Mouse (Mus musculus): ENCODE data around the gene Kdm5b. TPM values are rescaled to one million over a fixed set of nuclear protein-coding genes. Genes with fewer than 3 reads are reported as not detected.

Gene Kdm5b
- polyA plus RNA-seq, 1 experiment from 2014 or later = 29.5 TPM

- ATAC-seq (ENCODE audit: low FRiP score, low TSS enrichment) = no peak
- TF ChIP-seq EP300 (optimal IDR thresholded peaks at IDR 0.05) = no peak
- no peak for TF ChIP-seq CTCF (IDR thresholded peaks at IDR 0.05; ENCODE audit: low read depth)
- Histone ChIP-seq H3K9ac (ENCODE audit: low read length) (no peak overlapping the region), H3K4me3 (ENCODE audit: low read depth, low read length) (no peak overlapping the region), H3K27me3 (ENCODE audit: control insufficient read depth, insufficient read depth, low read length) (no peaks in the 10 kb centered on the region), H3K4me2 (replicated peaks; ENCODE audit: low read depth) (no peak overlapping the region), H3K36me3 (ENCODE audit: control insufficient read depth, insufficient read depth, low read length) (no peaks in the 10 kb centered on the region), H3K27ac (replicated peaks) (no peak overlapping the region), H3K9me3 (ENCODE audit: control insufficient read depth, low read length) (no peaks in the 10 kb centered on the region), H3K4me1 (replicated peaks; ENCODE audit: control insufficient read depth, insufficient read depth) (peaks cover 2% of the 10 kb centered on the region; the same call in 1 of the 2 replicates)
- whole genome bisulfite sequencing = 53% methylated on average over 3 of the region's 3 CpGs
- DNase-seq (ENCODE audit: low spot score) = no peak
These were observed 7.6 kb upstream of the Kdm5b start for GRCm38 (mm10) chr1:134552396-134552795.

- ATAC-seq (ENCODE audit: low FRiP score, low TSS enrichment) (peak; percentile 58), DNase-seq (ENCODE audit: low spot score) (peak; percentile 71)
- peaks cover 2% of the 10 kb centered on the region; the same call in 1 of the 2 replicates for H3K4me1 ChIP-seq (replicated peaks; ENCODE audit: control insufficient read depth, insufficient read depth)
- peak; percentile 91 for TF ChIP-seq EP300 (optimal IDR thresholded peaks at IDR 0.05)
- TF ChIP-seq CTCF (IDR thresholded peaks at IDR 0.05; ENCODE audit: low read depth) = no peak
- WGBS = 16% methylated on average over 13 of the region's 13 CpGs
- no peak overlapping the region for H3K4me3 ChIP-seq (ENCODE audit: low read depth, low read length)
- no peaks in the 10 kb centered on the region for H3K36me3 ChIP-seq (ENCODE audit: control insufficient read depth, insufficient read depth, low read length)
- H3K9me3 ChIP-seq (ENCODE audit: control insufficient read depth, low read length) = no peaks in the 10 kb centered on the region
- H3K9ac ChIP-seq (ENCODE audit: low read length) = 0 out of 2 replicates have a peak overlapping the region, but pooled peaks have one; percentile 5
- peak overlapping the region; percentile 89 for H3K4me2 ChIP-seq (replicated peaks; ENCODE audit: low read depth)
- H3K27ac ChIP-seq (replicated peaks) = peak overlapping the region; percentile 95
- H3K27me3 ChIP-seq (ENCODE audit: control insufficient read depth, insufficient read depth, low read length) = no peaks in the 10 kb centered on the region
These were observed 4.6 kb upstream of the Kdm5b start for GRCm38 (mm10) chr1:134555240-134555870.

GRCm38 (mm10) chr1:134555871-134556670, 3.9 kb upstream of the Kdm5b start:
- H3K36me3 ChIP-seq (ENCODE audit: control insufficient read depth, insufficient read depth, low read length) = no peaks in the 10 kb centered on the region
- peak overlapping the region; percentile 82 for H3K9ac ChIP-seq (ENCODE audit: low read length)
- peak overlapping the region; percentile 68 for H3K4me3 ChIP-seq (ENCODE audit: low read depth, low read length)
- WGBS = 1% methylated on average over 44 of the region's 46 CpGs
- TF ChIP-seq EP300 (optimal IDR thresholded peaks at IDR 0.05) (no peak), CTCF (IDR thresholded peaks at IDR 0.05; ENCODE audit: low read depth) (peak; percentile 34)
- no peaks in the 10 kb centered on the region for H3K9me3 ChIP-seq (ENCODE audit: control insufficient read depth, low read length)
- H3K27me3 ChIP-seq (ENCODE audit: control insufficient read depth, insufficient read depth, low read length) = no peaks in the 10 kb centered on the region
- H3K4me1 ChIP-seq (replicated peaks; ENCODE audit: control insufficient read depth, insufficient read depth) = peaks cover 2% of the 10 kb centered on the region; the same call in 1 of the 2 replicates
- ATAC-seq (ENCODE audit: low FRiP score, low TSS enrichment) (peak; percentile 12; the same call in 1 of the 2 replicates), DNase-seq (ENCODE audit: low spot score) (peak; percentile 69)
- H3K4me2 ChIP-seq (replicated peaks; ENCODE audit: low read depth) = peak overlapping the region; percentile 89
- H3K27ac ChIP-seq (replicated peaks) = peak overlapping the region; percentile 95

GRCm38 (mm10) chr1:134556671-134557218, 3.2 kb upstream of the Kdm5b start:
- peak overlapping the region; percentile 89 for H3K4me2 ChIP-seq (replicated peaks; ENCODE audit: low read depth)
- peak; percentile 94 for ATAC-seq (ENCODE audit: low FRiP score, low TSS enrichment)
- under 1% methylated on average over 33 of the region's 35 CpGs for WGBS
- no peaks in the 10 kb centered on the region for H3K9me3 ChIP-seq (ENCODE audit: control insufficient read depth, low read length)
- H3K27ac ChIP-seq (replicated peaks) = peak overlapping the region; percentile 95
- H3K27me3 ChIP-seq (ENCODE audit: control insufficient read depth, insufficient read depth, low read length) = no peaks in the 10 kb centered on the region
- H3K4me1 ChIP-seq (replicated peaks; ENCODE audit: control insufficient read depth, insufficient read depth) = peaks cover 2% of the 10 kb centered on the region; the same call in 1 of the 2 replicates
- TF ChIP-seq CTCF (IDR thresholded peaks at IDR 0.05; ENCODE audit: low read depth) (no peak), EP300 (optimal IDR thresholded peaks at IDR 0.05) (peak; percentile 85)
- H3K9ac ChIP-seq (ENCODE audit: low read length) = peak overlapping the region; percentile 82
- no peaks in the 10 kb centered on the region for H3K36me3 ChIP-seq (ENCODE audit: control insufficient read depth, insufficient read depth, low read length)
- peak; percentile 96 for DNase-seq (ENCODE audit: low spot score)
- H3K4me3 ChIP-seq (ENCODE audit: low read depth, low read length) = peak overlapping the region; percentile 68

- no peak overlapping the region for H3K4me3 ChIP-seq (ENCODE audit: low read depth, low read length)
- no peaks in the 10 kb centered on the region for H3K9me3 ChIP-seq (ENCODE audit: control insufficient read depth, low read length)
- ATAC-seq (ENCODE audit: low FRiP score, low TSS enrichment) (no peak), DNase-seq (ENCODE audit: low spot score) (no peak)
- H3K27ac ChIP-seq (replicated peaks) = no peak overlapping the region
- H3K9ac ChIP-seq (ENCODE audit: low read length) = no peak overlapping the region
- TF ChIP-seq EP300 (optimal IDR thresholded peaks at IDR 0.05) (no peak), CTCF (IDR thresholded peaks at IDR 0.05; ENCODE audit: low read depth) (no peak)
- peaks cover 2% of the 10 kb centered on the region; the same call in 1 of the 2 replicates for H3K4me1 ChIP-seq (replicated peaks; ENCODE audit: control insufficient read depth, insufficient read depth)
- H3K36me3 ChIP-seq (ENCODE audit: control insufficient read depth, insufficient read depth, low read length) = no peaks in the 10 kb centered on the region
- no peak overlapping the region for H3K4me2 ChIP-seq (replicated peaks; ENCODE audit: low read depth)
- H3K27me3 ChIP-seq (ENCODE audit: control insufficient read depth, insufficient read depth, low read length) = no peaks in the 10 kb centered on the region
- WGBS = 78% methylated on average over 5 of the region's 5 CpGs
These were observed 1.5 kb upstream of the Kdm5b start for GRCm38 (mm10) chr1:134558511-134558910.
